Mouse (Mus musculus) myocyte (in vitro differentiated cells): ENCODE results near the gene Itga5.

Source experiments
- CEBPB ChIP-seq: IDR thresholded peaks from 2 replicates; pipeline ENCODE4 v1.6.1; 2011; ENCODE audit warnings: mild to moderate bottlenecking, moderate library complexity; ENCODE audit not compliant: poor library complexity, insufficient read depth, severe bottlenecking
- POLR2A ChIP-seq: IDR thresholded peaks from one replicate; pipeline ENCODE4 v1.6.1; 2011; ENCODE audit warnings: low read depth, mild to moderate bottlenecking, control low read depth, moderate library complexity; ENCODE audit not compliant: insufficient read length
- USF1 ChIP-seq: IDR thresholded peaks from one replicate; pipeline ENCODE4 v1.6.1; 2011; ENCODE audit warnings: low read depth, mild to moderate bottlenecking, control low read depth, moderate library complexity

DNA sequence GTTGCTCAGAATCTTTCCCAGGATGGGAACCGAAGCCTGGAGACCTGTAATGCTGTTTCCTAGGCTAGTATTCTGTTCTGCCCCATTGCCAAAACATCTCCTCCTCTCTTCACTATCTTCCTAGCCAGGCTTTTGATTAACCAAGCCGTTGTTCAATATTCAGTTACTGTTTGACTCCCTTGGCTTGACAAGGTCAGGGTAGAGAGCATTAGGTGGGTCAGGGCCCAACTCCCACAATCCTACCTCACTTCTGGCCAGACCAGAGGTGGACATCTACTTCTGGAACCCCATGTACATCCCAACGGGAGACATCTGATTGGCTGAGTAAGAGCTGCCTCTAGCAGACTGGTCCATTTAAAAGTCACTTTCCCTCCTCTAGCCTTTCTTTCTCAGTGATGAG, 3.6 kb downstream of the Itga5 start:
- no peak for TF ChIP-seq POLR2A
- TF ChIP-seq CEBPB = no peak
- TF ChIP-seq USF1 = no peak
